Mouse (Mus musculus) heart, postnatal 0 days (tissue): ENCODE data around the gene Specc1.

Experiments
- CTCF ChIP-seq: IDR thresholded peaks from 2 replicates; pipeline ENCODE4 v1.5.1; 2016; ENCODE audit warnings: antibody characterized with exemption, control low read depth, low read depth
- EP300 ChIP-seq: IDR thresholded peaks from 2 replicates; pipeline ENCODE4 v1.6.1; 2016; ENCODE audit warnings: antibody characterized with exemption, low read depth

DNA sequence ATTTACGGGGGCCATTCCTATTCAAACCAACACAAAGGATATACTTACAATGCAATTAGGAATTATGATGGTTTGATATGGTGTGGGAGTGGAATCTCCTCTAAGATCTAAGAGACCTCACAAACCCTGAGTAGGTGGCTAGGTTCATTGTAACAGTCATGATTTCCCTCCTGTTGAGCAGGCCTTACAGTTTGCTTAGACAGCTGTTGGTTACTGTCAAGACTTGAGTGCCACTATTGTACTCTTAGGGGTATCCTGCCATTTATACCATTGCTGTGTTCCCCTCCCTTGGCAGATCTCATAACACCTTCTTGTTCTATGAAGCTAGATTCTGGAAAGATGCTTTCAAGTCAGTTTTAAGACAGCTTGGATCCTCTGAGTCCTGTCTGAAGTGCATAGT, 78.7 kb downstream of the Specc1 start:
- TF ChIP-seq EP300 (no peak), CTCF (no peak)
